Mouse (Mus musculus): Measurements from ENCODE around the gene Tekt2. TPM values are rescaled to one million over a fixed set of nuclear protein-coding genes. Genes with fewer than 3 reads are reported as not detected.

Gene Tekt2
- total RNA-seq, 1 experiment = 1.7 TPM

GRCm38 (mm10) chr4:126275681-126276131 lies 49.8 kb downstream of the Tekt2 start:
- H3K4me1 ChIP-seq (ENCODE audit: control insufficient read depth in 2 of 2, insufficient read depth in 2 of 2, low read length in 2 of 2, poor library complexity in 1 of 2) = peaks cover 3 to 15% of the 10 kb centered on the region in 2 experiments; a peak in 1 of 4 replicates
- in situ Hi-C loops (cut with MboI; ENCODE audit: low sequenced_read_pairs in 2 of 2, unreplicated experiment in 2 of 2) = no loop called here
- no peak overlapping the region for H3K4me3 ChIP-seq (ENCODE audit: insufficient read depth in 1 of 2, low read depth in 1 of 2, low read length in 2 of 2, poor library complexity in 1 of 2, severe bottlenecking in 1 of 2)
- no peak for DNase-seq (ENCODE audit: low read depth, low spot score)
- no peaks in the 10 kb centered on the region for H3K9me3 ChIP-seq (ENCODE audit: control insufficient read depth, insufficient read depth, low read depth, low read length)
- TF ChIP-seq ZNF384 (IDR thresholded peaks at IDR 0.05; ENCODE audit: low read depth, low read length) = no peak
- no peak for TF ChIP-seq HCFC1 (IDR thresholded peaks at IDR 0.05; ENCODE audit: borderline replicate concordance, insufficient read depth, low read length)
- no peak for TF ChIP-seq CHD2 (IDR thresholded peaks at IDR 0.05; ENCODE audit: low read depth, low read length)
- TF ChIP-seq MAFK (IDR thresholded peaks at IDR 0.05; ENCODE audit: insufficient read depth, low read depth, low read length) = no peak
- no peak for TF ChIP-seq ZC3H11A (IDR thresholded peaks at IDR 0.05; ENCODE audit: borderline replicate concordance, low read depth, low read length)
- no peak overlapping the region for H3K9ac ChIP-seq (ENCODE audit: insufficient read depth, low read depth, low read length, poor library complexity, severe bottlenecking)
- no peak overlapping the region for H3K27ac ChIP-seq (ENCODE audit: insufficient read depth, low read depth, low read length, poor library complexity, severe bottlenecking)
- H3K36me3 ChIP-seq (ENCODE audit: control insufficient read depth, insufficient read depth, low read length, poor library complexity, severe bottlenecking) = peaks cover 2% of the 10 kb centered on the region; the same call in 1 of the 2 replicates

GRCm38 (mm10) chr4:126275081-126275480 lies 50.4 kb downstream of the Tekt2 start:
- in situ Hi-C loops (cut with MboI; ENCODE audit: low sequenced_read_pairs in 2 of 2, unreplicated experiment in 2 of 2) = no loop called here
- TF ChIP-seq ZNF384 (IDR thresholded peaks at IDR 0.05; ENCODE audit: low read depth, low read length) (no peak), CHD2 (IDR thresholded peaks at IDR 0.05; ENCODE audit: low read depth, low read length) (no peak), HCFC1 (IDR thresholded peaks at IDR 0.05; ENCODE audit: borderline replicate concordance, insufficient read depth, low read length) (no peak), ZC3H11A (IDR thresholded peaks at IDR 0.05; ENCODE audit: borderline replicate concordance, low read depth, low read length) (no peak), MAFK (IDR thresholded peaks at IDR 0.05; ENCODE audit: insufficient read depth, low read depth, low read length) (no peak)

DNA sequence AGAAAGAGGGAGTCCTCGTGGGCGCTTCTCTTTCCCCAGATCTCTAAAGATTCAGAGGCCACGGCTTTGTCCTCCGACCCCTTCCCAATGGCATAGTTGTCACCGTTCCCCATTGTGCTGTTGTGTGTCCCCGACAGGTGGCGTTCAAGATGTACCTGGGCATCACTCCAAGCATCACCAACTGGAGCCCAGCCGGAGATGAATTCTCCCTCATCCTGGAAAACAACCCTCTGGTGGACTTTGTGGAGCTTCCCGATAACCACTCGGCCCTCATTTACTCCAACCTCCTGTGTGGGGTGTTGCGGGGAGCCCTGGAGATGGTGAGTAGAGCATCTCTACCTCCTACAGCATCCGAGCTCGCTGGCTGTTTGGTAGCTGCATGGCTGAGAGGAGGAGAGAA lies 51.7 kb downstream of the Tekt2 start:
- TF ChIP-seq MAFK (IDR thresholded peaks at IDR 0.05; ENCODE audit: insufficient read depth, low read depth, low read length) (no peak), CHD2 (IDR thresholded peaks at IDR 0.05; ENCODE audit: low read depth, low read length) (no peak), ZC3H11A (IDR thresholded peaks at IDR 0.05; ENCODE audit: borderline replicate concordance, low read depth, low read length) (no peak), HCFC1 (IDR thresholded peaks at IDR 0.05; ENCODE audit: borderline replicate concordance, insufficient read depth, low read length) (no peak), ZNF384 (IDR thresholded peaks at IDR 0.05; ENCODE audit: low read depth, low read length) (no peak)
- Histone ChIP-seq H3K27ac (ENCODE audit: insufficient read depth, low read depth, low read length, poor library complexity, severe bottlenecking) (no peak overlapping the region), H3K4me1 (ENCODE audit: control insufficient read depth in 2 of 2, insufficient read depth in 2 of 2, low read length in 2 of 2, poor library complexity in 1 of 2) (peaks cover 3 to 12% of the 10 kb centered on the region in 2 experiments; a peak in 1 of 4 replicates), H3K4me3 (ENCODE audit: insufficient read depth in 1 of 2, low read depth in 1 of 2, low read length in 2 of 2, poor library complexity in 1 of 2, severe bottlenecking in 1 of 2) (no peak overlapping the region), H3K9ac (ENCODE audit: insufficient read depth, low read depth, low read length, poor library complexity, severe bottlenecking) (no peak overlapping the region), H3K36me3 (ENCODE audit: control insufficient read depth, insufficient read depth, low read length, poor library complexity, severe bottlenecking) (peaks cover 2% of the 10 kb centered on the region; the same call in 1 of the 2 replicates), H3K9me3 (ENCODE audit: control insufficient read depth, insufficient read depth, low read depth, low read length) (no peaks in the 10 kb centered on the region)
- DNase-seq (ENCODE audit: low read depth, low spot score) = no peak
- in situ Hi-C loops (cut with MboI; ENCODE audit: low sequenced_read_pairs in 2 of 2, unreplicated experiment in 2 of 2) = no loop called here

More at GRCm38 (mm10) chr4:126275081-126275480, 50.4 kb downstream of the Tekt2 start:
- H3K9ac ChIP-seq (ENCODE audit: insufficient read depth, low read depth, low read length, poor library complexity, severe bottlenecking) = no peak overlapping the region
- peaks cover 2% of the 10 kb centered on the region; the same call in 1 of the 2 replicates for H3K36me3 ChIP-seq (ENCODE audit: control insufficient read depth, insufficient read depth, low read length, poor library complexity, severe bottlenecking)
- no peaks in the 10 kb centered on the region for H3K9me3 ChIP-seq (ENCODE audit: control insufficient read depth, insufficient read depth, low read depth, low read length)
- no peak for DNase-seq (ENCODE audit: low read depth, low spot score)
- no peak overlapping the region for H3K27ac ChIP-seq (ENCODE audit: insufficient read depth, low read depth, low read length, poor library complexity, severe bottlenecking)
- H3K4me3 ChIP-seq (ENCODE audit: insufficient read depth in 1 of 2, low read depth in 1 of 2, low read length in 2 of 2, poor library complexity in 1 of 2, severe bottlenecking in 1 of 2) = no peak overlapping the region
- H3K4me1 ChIP-seq (ENCODE audit: control insufficient read depth in 2 of 2, insufficient read depth in 2 of 2, low read length in 2 of 2, poor library complexity in 1 of 2) = peaks cover 3 to 15% of the 10 kb centered on the region in 2 experiments; a peak in 1 of 4 replicates

Other genes starting within 250 kb of the Tekt2 start
- 15.0 and 21.8 TPM in 2 replicates for gene Lsm10, start 229.1 kb downstream of the Tekt2 start, total RNA-seq (2012; rRNA removed)
- 20.1 and 20.2 TPM in 2 replicates for gene Stk40, start 221.7 kb downstream of the Tekt2 start, total RNA-seq (2012; rRNA removed)
- gene Eva1b, start 177.9 kb downstream of the Tekt2 start, total RNA-seq (2012; rRNA removed) = 44.2 and 48.7 TPM in 2 replicates
- gene Sh3d21, start 162.2 kb downstream of the Tekt2 start, total RNA-seq (2012; rRNA removed) = 2.4 and 3.0 TPM in 2 replicates
- gene Thrap3, start 122.9 kb downstream of the Tekt2 start, total RNA-seq (2012; rRNA removed) = 202 and 211 TPM in 2 replicates
- 20.9 and 27.1 TPM in 2 replicates for gene Map7d1, start 69.3 kb downstream of the Tekt2 start, total RNA-seq (2012; rRNA removed)
- 54.8 and 54.9 TPM in 2 replicates for gene Trappc3, start 63.4 kb downstream of the Tekt2 start, total RNA-seq (2012; rRNA removed)
- 3.7 and 3.8 TPM in 2 replicates for gene Col8a2, start 38.9 kb downstream of the Tekt2 start, total RNA-seq (2012; rRNA removed)
- gene Adprhl2, start 4.0 kb downstream of the Tekt2 start, total RNA-seq (2012; rRNA removed) = 50.5 and 56.9 TPM in 2 replicates
- gene Ago3, start 103.9 kb upstream of the Tekt2 start, total RNA-seq (2012; rRNA removed) = 17.6 and 17.8 TPM in 2 replicates
- gene Ago1, start 142.9 kb upstream of the Tekt2 start, total RNA-seq (2012; rRNA removed) = 15.8 and 22.6 TPM in 2 replicates
- 0.16 and 0.18 TPM in 2 replicates for gene Ago4, start 207.8 kb upstream of the Tekt2 start, total RNA-seq (2012; rRNA removed)
- 22.0 and 26.2 TPM in 2 replicates for gene Clspn, start 231.2 kb upstream of the Tekt2 start, total RNA-seq (2012; rRNA removed)

All from ES-E14 (cell line).